Mouse (Mus musculus) liver, embryonic 13.5 days (tissue): Measurements from ENCODE around the gene Ank3. TPM values are rescaled to one million over a fixed set of nuclear protein-coding genes. Genes with fewer than 3 reads are reported as not detected.

ENCODE experiments used
- ATAC-seq: fragments of 200-750 bp; cut with Nextera tagmentation; 2 replicates; pipeline ENCODE4 v1.8.0; 2017; ENCODE audit warnings: low read depth, mild to moderate bottlenecking, moderate number of reproducible peaks, moderate library complexity
- DNase-seq: peaks from one replicate; pipeline ENCODE4 v3.0.0; 2022
- H3K27ac ChIP-seq: fragments of 300-500 bp; sonication (generic); 2 replicates; pipeline ENCODE4 v1.5.1; 2015; ENCODE audit warnings: moderate library complexity, mild to moderate bottlenecking, inconsistent platforms
- H3K27me3 ChIP-seq: fragments of 300-500 bp; sonication (generic); 2 replicates; pipeline ENCODE4 v1.6.1; 2015; ENCODE audit warnings: mild to moderate bottlenecking, inconsistent platforms
- H3K36me3 ChIP-seq: fragments of 300-500 bp; sonication (generic); 2 replicates; pipeline ENCODE4 v1.6.1; 2015; ENCODE audit warnings: mild to moderate bottlenecking, inconsistent platforms
- H3K4me1 ChIP-seq: fragments of 300-500 bp; sonication (generic); replicated peaks from 2 replicates; pipeline ENCODE4 v1.6.1; 2015; ENCODE audit warnings: inconsistent platforms
- H3K4me2 ChIP-seq: fragments of 300-500 bp; sonication (generic); 2 replicates; pipeline ENCODE4 v1.6.1; 2015; ENCODE audit warnings: inconsistent platforms, mild to moderate bottlenecking, moderate library complexity
- H3K4me3 ChIP-seq: fragments of 300-500 bp; sonication (generic); replicated peaks from 2 replicates; pipeline ENCODE4 v1.5.1; 2015; ENCODE audit warnings: mild to moderate bottlenecking, inconsistent platforms
- H3K9ac ChIP-seq: fragments of 300-500 bp; sonication (generic); 2 replicates; pipeline ENCODE4 v1.6.1; 2015; ENCODE audit warnings: mild to moderate bottlenecking, inconsistent platforms
- H3K9me3 ChIP-seq: fragments of 300-500 bp; sonication (generic); replicated peaks from 2 replicates; pipeline ENCODE4 v1.6.1; 2016; ENCODE audit warnings: inconsistent platforms
- WGBS: fragments of 180-500 bp; shearing (Covaris S2); methylation state at CpG from one replicate; pipeline ENCODE4 v1.1.7; 2015; ENCODE audit not compliant: insufficient replicate concordance; 5-methylcytosine and 5-hydroxymethylcytosine counted together
- polyA plus RNA-seq: library from polyadenylated mRNA; unstranded; fragments of >200 nt; fragmentation: Nextera tagmentation; extraction: Ambion mirVana; gene quantifications from 2 replicates; pipeline ENCODE4 v1.2.1, GENCODE M21; 2015

Ank3 gene
- polyA plus RNA-seq, 1 experiment from 2014 or later, result 5.6 TPM

DNA sequence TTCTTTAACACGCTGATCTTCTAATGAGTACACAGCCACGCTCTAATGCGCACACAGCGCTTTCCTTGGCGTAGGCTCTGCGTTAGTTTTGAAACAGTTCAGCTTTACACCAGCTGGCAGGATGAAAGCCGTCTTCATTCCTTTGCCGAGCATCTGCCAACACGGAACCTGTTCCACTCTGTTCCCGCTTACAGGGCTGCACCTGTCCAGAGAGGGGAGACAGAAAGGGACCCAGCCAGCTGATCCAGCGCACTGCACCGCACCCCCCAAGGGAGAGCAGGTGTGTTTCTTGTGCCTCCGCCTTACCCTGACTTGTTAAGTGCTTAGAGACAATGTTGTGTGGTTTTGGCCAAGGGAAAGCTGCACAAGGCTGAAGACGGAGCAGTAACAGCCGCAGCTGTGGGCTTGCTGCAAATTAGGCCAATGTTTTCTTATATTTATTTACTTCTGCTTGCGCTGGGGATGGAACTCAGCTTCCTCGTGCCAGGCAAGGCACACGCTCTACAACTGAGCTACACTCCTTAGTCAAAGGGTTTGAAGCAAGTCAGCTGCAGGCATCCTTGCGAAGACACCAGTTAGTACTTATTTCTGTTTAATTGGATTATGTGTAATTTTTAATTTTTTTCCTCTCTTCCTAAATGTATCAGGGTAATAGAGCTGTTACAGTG, 661.6 kb downstream of the Ank3 start:
- DNase-seq (no peak), ATAC-seq (no peak)
- Histone ChIP-seq H3K4me1 (no peaks in the 10 kb centered on the region), H3K9me3 (no peaks in the 10 kb centered on the region), H3K27me3 (no peaks in the 10 kb centered on the region), H3K4me3 (no peak overlapping the region), H3K9ac (no peak overlapping the region), H3K36me3 (no peaks in the 10 kb centered on the region), H3K27ac (no peak overlapping the region), H3K4me2 (no peak overlapping the region)
- 70% methylated on average over 19 of the region's 19 CpGs for WGBS

GRCm38 (mm10) chr10:70060689-70061081, 662.1 kb downstream of the Ank3 start:
- Histone ChIP-seq H3K4me3 (no peak overlapping the region), H3K36me3 (no peaks in the 10 kb centered on the region), H3K4me1 (no peaks in the 10 kb centered on the region), H3K9ac (no peak overlapping the region), H3K27me3 (no peaks in the 10 kb centered on the region), H3K9me3 (no peaks in the 10 kb centered on the region), H3K27ac (no peak overlapping the region), H3K4me2 (no peak overlapping the region)
- ATAC-seq (no peak), DNase-seq (no peak)
- WGBS, result 35% methylated on average over 10 of the region's 10 CpGs

DNA sequence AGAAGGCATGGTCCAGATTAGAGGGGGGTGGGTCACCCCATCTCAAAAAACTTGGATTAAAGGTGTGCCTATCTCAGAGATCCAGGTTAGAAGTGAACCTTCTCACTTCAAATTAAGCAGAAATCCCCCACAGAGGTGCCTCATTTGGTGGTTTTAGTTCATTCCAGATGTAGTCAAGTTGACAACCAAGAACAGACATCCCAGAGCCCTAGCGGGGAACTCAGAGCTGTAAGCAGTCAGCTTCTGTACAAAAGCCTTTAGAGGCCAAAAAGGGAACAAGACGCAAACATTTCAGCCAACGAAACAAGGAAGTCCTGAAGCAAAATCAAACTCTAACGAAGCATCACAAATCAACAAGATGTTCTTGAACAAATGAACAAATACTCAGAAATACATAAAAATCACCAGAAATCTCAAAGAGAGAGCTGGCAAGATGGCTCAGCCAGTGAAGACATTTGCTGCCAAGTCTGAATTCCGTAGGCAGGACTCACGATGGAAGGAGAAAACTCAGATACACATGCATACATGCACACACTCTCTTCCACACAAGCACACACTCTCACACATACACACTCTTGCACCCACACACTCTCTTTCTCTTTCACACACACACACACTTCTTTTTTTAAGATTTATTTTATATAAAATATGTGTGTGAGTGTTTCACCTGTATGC, 665.4 kb downstream of the Ank3 start:
- no peaks in the 10 kb centered on the region for H3K9me3 ChIP-seq
- H3K4me2 ChIP-seq, result no peak overlapping the region
- H3K4me1 ChIP-seq, result no peaks in the 10 kb centered on the region
- no peak for DNase-seq
- WGBS, result 67% methylated on average over 6 of the region's 6 CpGs
- no peak for ATAC-seq
- H3K27ac ChIP-seq, result no peak overlapping the region
- no peaks in the 10 kb centered on the region for H3K36me3 ChIP-seq
- H3K9ac ChIP-seq, result no peak overlapping the region
- no peaks in the 10 kb centered on the region for H3K27me3 ChIP-seq
- no peak overlapping the region for H3K4me3 ChIP-seq

DNA sequence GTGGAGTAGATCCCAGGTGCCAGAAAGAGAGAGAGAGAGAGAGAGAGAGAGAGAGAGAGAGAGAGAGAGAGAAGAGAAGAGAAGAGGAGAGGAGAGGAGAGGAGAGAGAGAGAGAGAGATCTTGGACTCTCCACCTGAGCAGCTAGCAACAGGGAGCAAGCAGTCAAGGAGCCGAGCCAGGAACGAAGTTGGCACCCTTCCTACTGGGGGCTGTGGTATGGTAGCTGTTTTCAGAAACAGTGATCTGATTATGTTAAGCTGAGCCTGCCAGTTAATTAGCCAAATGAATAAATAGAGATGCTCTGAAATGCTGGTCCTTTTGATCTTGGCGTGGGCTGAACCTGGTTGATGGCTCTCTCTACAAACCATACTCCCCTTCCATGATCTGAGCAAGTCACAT, 666.6 kb downstream of the Ank3 start:
- 65% methylated on average over 3 of the region's 3 CpGs for WGBS
- Histone ChIP-seq H3K27me3 (no peaks in the 10 kb centered on the region), H3K4me2 (no peak overlapping the region), H3K4me3 (no peak overlapping the region), H3K9me3 (no peaks in the 10 kb centered on the region), H3K27ac (no peak overlapping the region), H3K36me3 (no peaks in the 10 kb centered on the region), H3K9ac (no peak overlapping the region), H3K4me1 (no peaks in the 10 kb centered on the region)
- ATAC-seq, result no peak
- no peak for DNase-seq

- H3K4me1 ChIP-seq, result no peaks in the 10 kb centered on the region
- no peak overlapping the region for H3K27ac ChIP-seq
- no peak overlapping the region for H3K4me2 ChIP-seq
- ATAC-seq (no peak), DNase-seq (no peak)
- WGBS, result 60% methylated on average over 8 of the region's 8 CpGs
- no peak overlapping the region for H3K4me3 ChIP-seq
- H3K9me3 ChIP-seq, result peaks cover 6% of the 10 kb centered on the region; the same call in 1 of the 2 replicates
- H3K36me3 ChIP-seq, result no peaks in the 10 kb centered on the region
- no peak overlapping the region for H3K9ac ChIP-seq
- H3K27me3 ChIP-seq, result no peaks in the 10 kb centered on the region
Measured at GRCm38 (mm10) chr10:70066497-70067168, 668.1 kb downstream of the Ank3 start.

GRCm38 (mm10) chr10:70067169-70068115, 668.9 kb downstream of the Ank3 start:
- DNase-seq (no peak), ATAC-seq (no peak)
- H3K9ac ChIP-seq, result no peak overlapping the region

DNA sequence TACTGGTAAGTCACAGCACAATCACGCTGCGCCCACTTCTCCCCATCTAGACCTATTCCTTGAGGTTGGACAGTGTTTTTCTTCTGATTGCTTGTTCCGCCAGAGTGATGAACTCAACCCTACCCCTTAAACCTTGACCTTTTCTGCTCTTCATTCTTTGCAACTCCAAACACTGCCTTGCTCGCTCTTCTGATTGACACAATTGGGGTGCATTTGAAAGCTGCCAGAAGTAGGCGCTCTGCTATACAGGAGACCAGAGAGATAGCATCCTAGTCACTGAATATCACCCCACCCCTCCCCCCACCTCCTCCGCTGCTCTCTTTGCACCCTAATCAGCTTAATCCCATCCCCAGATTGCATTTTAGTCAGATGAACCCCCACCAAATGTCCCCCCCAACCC, 670.7 kb downstream of the Ank3 start:
- no peak overlapping the region for H3K4me2 ChIP-seq
- 42% methylated on average over 6 of the region's 6 CpGs for WGBS
- H3K4me3 ChIP-seq, result no peak overlapping the region
- H3K36me3 ChIP-seq, result no peaks in the 10 kb centered on the region
- no peak for DNase-seq
- ATAC-seq, result no peak
- H3K9ac ChIP-seq, result no peak overlapping the region
- H3K27ac ChIP-seq, result no peak overlapping the region
- H3K27me3 ChIP-seq, result no peaks in the 10 kb centered on the region
- peaks cover 6% of the 10 kb centered on the region; the same call in 1 of the 2 replicates for H3K9me3 ChIP-seq
- no peaks in the 10 kb centered on the region for H3K4me1 ChIP-seq

More at GRCm38 (mm10) chr10:70067169-70068115, 668.9 kb downstream of the Ank3 start:
- 50% methylated on average over 6 of the region's 6 CpGs for WGBS
- Histone ChIP-seq H3K27ac (no peak overlapping the region), H3K27me3 (no peaks in the 10 kb centered on the region), H3K36me3 (no peaks in the 10 kb centered on the region), H3K9me3 (peaks cover 6% of the 10 kb centered on the region; the same call in 1 of the 2 replicates), H3K4me3 (no peak overlapping the region), H3K4me2 (no peak overlapping the region), H3K4me1 (no peaks in the 10 kb centered on the region)

DNA sequence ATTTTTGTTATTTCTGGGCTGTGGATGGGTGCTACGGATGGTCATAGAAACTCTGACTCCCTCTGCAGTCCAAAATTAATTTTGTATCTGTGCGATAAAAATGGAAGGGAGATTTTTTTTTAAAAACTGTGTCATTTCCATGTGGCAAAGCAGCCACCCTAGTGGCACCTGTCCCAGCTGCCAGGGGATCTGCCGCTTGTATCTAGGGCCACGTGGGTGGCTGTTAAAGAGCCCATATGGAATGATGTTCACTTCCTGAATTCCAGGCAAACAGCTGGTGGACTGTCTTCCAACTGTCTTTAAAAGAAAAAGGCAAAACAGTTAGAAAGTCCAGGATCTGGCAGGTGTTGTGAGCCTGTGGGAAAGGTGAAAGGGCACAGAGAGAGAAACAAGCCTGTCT, 672.8 kb downstream of the Ank3 start:
- no peak overlapping the region for H3K9ac ChIP-seq
- no peaks in the 10 kb centered on the region for H3K27me3 ChIP-seq
- H3K9me3 ChIP-seq, result peaks cover 6% of the 10 kb centered on the region; the same call in 1 of the 2 replicates
- no peak overlapping the region for H3K27ac ChIP-seq
- H3K4me3 ChIP-seq, result no peak overlapping the region
- H3K4me1 ChIP-seq, result no peaks in the 10 kb centered on the region
- no peak for DNase-seq
- no peaks in the 10 kb centered on the region for H3K36me3 ChIP-seq
- no peak overlapping the region for H3K4me2 ChIP-seq
- ATAC-seq, result no peak
- WGBS, result 73% methylated on average over 4 of the region's 4 CpGs

Other genes with a start within 250 kb of the Ank3 start
- 6.9 and 7.2 TPM in 2 replicates for gene Rhobtb1, start 247.3 kb upstream of the Ank3 start, polyA plus RNA-seq
- 0.39 TPM in 2 replicates for gene A930033H14Rik, start 185.7 kb upstream of the Ank3 start, polyA plus RNA-seq
- gene Cdk1, start 45.8 kb upstream of the Ank3 start, polyA plus RNA-seq, result 343 and 345 TPM in 2 replicates